Comparison of ENCODE assay signal across 13 mouse cellular contexts in the genomic region with DNA sequence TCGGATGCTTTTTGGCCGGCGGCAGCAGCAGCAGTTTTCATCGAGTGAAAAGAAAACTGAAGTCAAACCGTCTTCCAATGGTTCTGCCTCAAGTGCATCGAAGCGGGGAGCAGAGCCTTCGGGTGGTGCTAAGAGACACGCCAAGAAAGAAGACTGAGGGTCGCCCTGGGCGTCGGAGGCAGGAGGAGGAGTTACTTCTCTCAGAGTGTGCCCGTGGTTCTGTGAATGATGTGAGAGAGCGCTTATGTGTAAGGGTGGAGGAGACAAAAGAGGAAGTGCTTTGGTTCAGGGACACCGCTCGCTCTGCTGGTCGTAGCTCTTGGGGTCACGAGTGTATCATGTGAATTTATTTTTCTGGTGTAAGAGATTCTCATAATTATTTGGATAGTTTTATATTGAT. TPM values are rescaled to one million over a fixed set of nuclear protein-coding genes. Genes with fewer than 3 reads are reported as not detected.
DNase-seq lines count a peak whose midpoint lies in the region; ATAC-seq and TF ChIP-seq lines count a peak whose summit lies in the region.
"Had no signal": no experiment of that assay in that cellular context is flagged by ENCODE, and none has a peak within 500 bp of the region (broad histone marks: within the 10 kb centered on the region; RNA-seq: fewer than 3 reads in every experiment).

No protein-coding gene starts in this region.

- H3K4me3 ChIP-seq in liver, embryonic 16.5 days (ENCODE audit: low read depth, low read length): no peak overlapping the region
- H3K4me3 ChIP-seq in G1E (ENCODE audit: low read depth, low read length): no peak overlapping the region
- no peak overlapping the region for H3K4me3 ChIP-seq in forebrain, embryonic 10.5 days
- H3K4me3 ChIP-seq in gastrocnemius, adult 2 months: no peak overlapping the region
- H3K4me3 ChIP-seq: myocyte had no signal

- H3K9me3 ChIP-seq in liver, embryonic 16.5 days (replicated peaks; ENCODE audit: control insufficient read depth, low read length): no peaks in the 10 kb centered on the region
- H3K9me3 ChIP-seq in G1E (replicated peaks): no peaks in the 10 kb centered on the region
- H3K9me3 ChIP-seq in forebrain, embryonic 10.5 days: no peaks in the 10 kb centered on the region

- intact Hi-C loops in gastrocnemius, adult 2 months (cut with DNase I): no loop called here

- H3K4me2 ChIP-seq in liver, embryonic 16.5 days (ENCODE audit: low read depth, low read length): 0 out of 2 replicates have a peak overlapping the region, but pooled peaks have one; percentile 3

- no peak for ATAC-seq in liver, embryonic 16.5 days (ENCODE audit: low read depth)
- ATAC-seq in G1E (ENCODE audit: extremely low read depth, insufficient number of reproducible peaks, low FRiP score, poor library complexity, severe bottlenecking): peak; percentile 88
- ATAC-seq in granulocyte monocyte progenitor cell, adult 5-6 weeks (replicated peaks; ENCODE audit: poor library complexity, severe bottlenecking): peak; percentile 99
- ATAC-seq in monocyte, adult 5-6 weeks (replicated peaks; ENCODE audit: insufficient number of reproducible peaks, low FRiP score, low TSS enrichment, poor library complexity, severe bottlenecking): peak; percentile 79
- ATAC-seq: lung, postnatal 0 days had no signal

- H3K4me1 ChIP-seq in liver, embryonic 16.5 days (ENCODE audit: control insufficient read depth, low read depth, low read length): no peaks in the 10 kb centered on the region
- H3K4me1 ChIP-seq in G1E (ENCODE audit: insufficient read depth, low read depth, low read length): peaks cover 4% of the 10 kb centered on the region
- no peaks in the 10 kb centered on the region for H3K4me1 ChIP-seq in forebrain, embryonic 10.5 days

- no peak for TF ChIP-seq CTCF in G1E (IDR thresholded peaks at IDR 0.05; ENCODE audit: low read depth, low read length)
- TF ChIP-seq CTCF in gastrocnemius, adult 2 months (IDR thresholded peaks at IDR 0.05): no peak

- WGBS in liver, embryonic 16.5 days (ENCODE audit: insufficient replicate concordance): 28% methylated on average over 18 of the region's 18 CpGs
- 61% methylated on average over 18 of the region's 18 CpGs for WGBS in forebrain, embryonic 10.5 days

- DNase-seq in liver (no peak), G1E (ENCODE audit: low spot score) (peak; percentile 32)
- DNase-seq in forebrain, embryonic 10.5 days (ENCODE audit: extremely low spot score, low spot score): no peak
- DNase-seq in gastrocnemius, adult 2 months: no peak
- DNase-seq in urinary bladder, postnatal 25 days (ENCODE audit: low spot score): no peak
- DNase-seq: adrenal gland, postnatal 36 days; kidney, postnatal 14 days; thymus, postnatal 36 days had no signal

- H3K27me3 ChIP-seq in liver, embryonic 16.5 days (ENCODE audit: control insufficient read depth, insufficient read depth, low read depth, low read length): no peaks in the 10 kb centered on the region
- H3K27me3 ChIP-seq in G1E (ENCODE audit: insufficient read depth, low read length): no peaks in the 10 kb centered on the region
- no peaks in the 10 kb centered on the region for H3K27me3 ChIP-seq in forebrain, embryonic 10.5 days (ENCODE audit: poor library complexity, severe bottlenecking)

- no peak overlapping the region for H3K9ac ChIP-seq in liver, embryonic 16.5 days (ENCODE audit: low read depth, low read length)

- H3K27ac ChIP-seq in liver, embryonic 16.5 days (ENCODE audit: low read length): no peak overlapping the region
- no peak overlapping the region for H3K27ac ChIP-seq in forebrain, embryonic 10.5 days
- no peak overlapping the region for H3K27ac ChIP-seq in gastrocnemius, adult 2 months

- H3K36me3 ChIP-seq in liver, embryonic 16.5 days (ENCODE audit: control insufficient read depth, insufficient read depth): no peaks in the 10 kb centered on the region
- H3K36me3 ChIP-seq in G1E (replicated peaks): peaks cover 30% of the 10 kb centered on the region
- 0 out of 2 replicates have a peak, but pooled peaks cover 5% of the 10 kb centered on the region for H3K36me3 ChIP-seq in forebrain, embryonic 10.5 days (replicated peaks)

RNA-seq across cellular contexts. Expression of a gene that starts 34.1 kb away (rescaled TPM):
- 7.0 and 7.2 TPM in 2 replicates for polyA plus RNA-seq in liver, embryonic 16.5 days (2015; fragmentation: Nextera tagmentation; extraction: Ambion mirVana)
- total RNA-seq in G1E (2014; fragmentation: Nextera tagmentation) (17.3 and 21.3 TPM in 2 replicates), G1E (2017) (5.6 and 7.0 TPM in 2 replicates)
- 13.3 and 15.8 TPM in 2 replicates for polyA plus RNA-seq in G1E (2012)
- total RNA-seq in granulocyte monocyte progenitor cell, adult 5-6 weeks (2014; fragmentation: Nextera tagmentation): 20.9 and 32.1 TPM in 2 replicates
- total RNA-seq in granulocyte monocyte progenitor cell, adult 5-6 weeks (2017): 16.9 and 19.7 TPM in 2 replicates
- total RNA-seq in monocyte, adult 5-6 weeks (2017): 19.2 to 34.4 TPM (median 29.2 TPM) in 3 replicates
- 5.9 and 6.2 TPM in 2 replicates for polyA plus RNA-seq in forebrain, embryonic 10.5 days (2016; fragmentation: Nextera tagmentation; extraction: Ambion mirVana)
- total RNA-seq in gastrocnemius, adult 2 months (2021): 10 to 100 TPM; 58.6 to 69.6 TPM
